Mouse (Mus musculus) kidney, adult 2 months (tissue): ENCODE measurements around the gene Arhgef11.

Source experiments
- CTCF ChIP-seq: fragments of 200-500 bp; conservative IDR thresholded peaks from 2 replicates; pipeline ENCODE4 v1.5.1; 2011; ENCODE audit warnings: low read depth, mild to moderate bottlenecking, control low read depth, low read length, moderate library complexity, mixed read lengths; ENCODE audit not compliant: insufficient read depth, insufficient read length
- POLR2A ChIP-seq: fragments of 200-500 bp; IDR thresholded peaks from one replicate; pipeline ENCODE4 v1.6.1; 2011; ENCODE audit warnings: low read depth, low read length, control low read depth

- TF ChIP-seq CTCF (no peak), POLR2A (no peak)
These were observed 146.4 kb downstream of the Arhgef11 start for GRCm38 (mm10) chr3:87763683-87764289.
